Mouse (Mus musculus): ENCODE measurements at regions not wholly inside any gene's neighbourhood (a gene's known extent, or its start where the extent isn't known, plus 50 kb on each side); places are given as distances from the start of the nearest gene placed in this dataset.
A peak's percentile ranks its signal among the peaks of the same experiment; 100 is the strongest.

DNA sequence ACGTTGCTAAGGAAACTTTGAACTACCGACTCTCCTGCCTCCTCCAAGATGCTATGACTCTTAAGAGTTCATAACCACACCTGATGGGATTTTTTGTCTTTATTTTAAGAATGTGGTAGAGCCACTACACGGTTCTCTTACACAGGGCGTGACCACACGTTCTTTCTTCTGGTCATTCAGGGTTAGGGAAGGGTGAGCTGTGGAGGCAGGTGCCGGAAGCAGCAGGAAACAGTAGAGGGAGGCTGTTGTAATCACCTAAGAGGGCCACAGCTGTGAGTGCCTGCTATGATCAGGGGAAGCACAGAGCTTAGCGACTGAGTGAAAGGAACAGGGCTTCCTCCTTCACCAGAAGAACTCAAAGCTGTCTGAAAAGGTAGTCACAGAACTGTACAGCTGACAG, 50.6 kb upstream of the Larp1 start:
- Histone ChIP-seq H3K4me3 (replicated peaks) (no peak overlapping the region), H3K27me3 (ENCODE audit: control insufficient read depth) (no peaks in the 10 kb centered on the region), H3K4me1 (ENCODE audit: control insufficient read depth) (peaks cover 99% of the 10 kb centered on the region), H3K9me3 (ENCODE audit: control insufficient read depth, low read length) (no peaks in the 10 kb centered on the region), H3K36me3 (ENCODE audit: control insufficient read depth) (peaks cover 13% of the 10 kb centered on the region)
- no peak for TF ChIP-seq GATA1 (IDR thresholded peaks at IDR 0.05; ENCODE audit: low read length)

GRCm38 (mm10) chr11:57956909-57957308, 52.0 kb upstream of the Larp1 start:
- no peaks in the 10 kb centered on the region for H3K27me3 ChIP-seq (ENCODE audit: control insufficient read depth)
- TF ChIP-seq TAL1 (IDR thresholded peaks at IDR 0.05; ENCODE audit: low read length), result no peak
- no peak for TF ChIP-seq GATA1 (IDR thresholded peaks at IDR 0.05; ENCODE audit: low read length)
- no peak overlapping the region for H3K4me3 ChIP-seq (replicated peaks)
- H3K9me3 ChIP-seq (ENCODE audit: control insufficient read depth, low read length), result no peaks in the 10 kb centered on the region
- peaks cover 13% of the 10 kb centered on the region for H3K36me3 ChIP-seq (ENCODE audit: control insufficient read depth)
- peaks cover 99% of the 10 kb centered on the region for H3K4me1 ChIP-seq (ENCODE audit: control insufficient read depth)

DNA sequence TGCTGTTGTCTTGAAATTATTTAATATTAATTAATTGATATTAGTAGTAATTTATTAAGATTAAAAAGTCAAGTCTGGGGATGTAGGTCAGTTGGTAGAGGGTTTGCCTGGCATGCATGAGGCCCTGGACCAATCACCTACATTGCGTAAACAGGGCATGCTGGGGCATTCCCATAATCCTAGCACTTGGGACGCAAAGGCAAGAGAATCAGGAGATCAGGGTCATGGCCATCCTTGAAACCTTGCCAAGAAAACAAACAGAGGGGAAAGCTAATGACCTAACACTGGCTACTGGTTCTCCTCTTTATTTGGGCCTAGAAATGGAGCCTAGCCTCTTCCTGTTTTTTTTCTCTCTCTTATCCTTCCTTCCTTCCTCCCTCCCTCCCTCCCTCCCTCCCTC, 52.8 kb upstream of the Larp1 start:
- H3K4me1 ChIP-seq (ENCODE audit: control insufficient read depth), result peaks cover 99% of the 10 kb centered on the region
- no peak overlapping the region for H3K4me3 ChIP-seq (replicated peaks)
- no peaks in the 10 kb centered on the region for H3K9me3 ChIP-seq (ENCODE audit: control insufficient read depth, low read length)
- TF ChIP-seq TAL1 (IDR thresholded peaks at IDR 0.05; ENCODE audit: low read length) (no peak), GATA1 (IDR thresholded peaks at IDR 0.05; ENCODE audit: low read length) (no peak)
- H3K27me3 ChIP-seq (ENCODE audit: control insufficient read depth), result no peaks in the 10 kb centered on the region
- H3K36me3 ChIP-seq (ENCODE audit: control insufficient read depth), result peaks cover 11% of the 10 kb centered on the region

- Histone ChIP-seq H3K4me3 (replicated peaks) (peak overlapping the region; percentile 56), H3K36me3 (ENCODE audit: control insufficient read depth) (peaks cover 9% of the 10 kb centered on the region), H3K9me3 (ENCODE audit: control insufficient read depth, low read length) (no peaks in the 10 kb centered on the region), H3K27me3 (ENCODE audit: control insufficient read depth) (no peaks in the 10 kb centered on the region), H3K4me1 (ENCODE audit: control insufficient read depth) (peaks cover 95% of the 10 kb centered on the region)
- TF ChIP-seq TAL1 (IDR thresholded peaks at IDR 0.05; ENCODE audit: low read length) (no peak), GATA1 (IDR thresholded peaks at IDR 0.05; ENCODE audit: low read length) (no peak)
These were observed 53.4 kb upstream of the Larp1 start for GRCm38 (mm10) chr11:57955476-57955875.

- Histone ChIP-seq H3K36me3 (ENCODE audit: control insufficient read depth) (peaks cover 9% of the 10 kb centered on the region), H3K27me3 (ENCODE audit: control insufficient read depth) (no peaks in the 10 kb centered on the region), H3K4me3 (replicated peaks) (peak overlapping the region; percentile 56), H3K9me3 (ENCODE audit: control insufficient read depth, low read length) (no peaks in the 10 kb centered on the region), H3K4me1 (ENCODE audit: control insufficient read depth) (peaks cover 94% of the 10 kb centered on the region)
- TF ChIP-seq TAL1 (IDR thresholded peaks at IDR 0.05; ENCODE audit: low read length) (peak; percentile 95), GATA1 (IDR thresholded peaks at IDR 0.05; ENCODE audit: low read length) (peak; percentile 92)
These were observed 54.2 kb upstream of the Larp1 start for GRCm38 (mm10) chr11:57954510-57955184.

- TF ChIP-seq TAL1 (IDR thresholded peaks at IDR 0.05; ENCODE audit: low read length), result no peak
- TF ChIP-seq GATA1 (IDR thresholded peaks at IDR 0.05; ENCODE audit: low read length), result no peak
- Histone ChIP-seq H3K9me3 (ENCODE audit: control insufficient read depth, low read length) (no peaks in the 10 kb centered on the region), H3K4me1 (ENCODE audit: control insufficient read depth) (peaks cover 88% of the 10 kb centered on the region), H3K4me3 (replicated peaks) (peak overlapping the region; percentile 56), H3K36me3 (ENCODE audit: control insufficient read depth) (peaks cover 8% of the 10 kb centered on the region), H3K27me3 (ENCODE audit: control insufficient read depth) (no peaks in the 10 kb centered on the region)
These were observed 55.2 kb upstream of the Larp1 start for GRCm38 (mm10) chr11:57953694-57954093.

DNA sequence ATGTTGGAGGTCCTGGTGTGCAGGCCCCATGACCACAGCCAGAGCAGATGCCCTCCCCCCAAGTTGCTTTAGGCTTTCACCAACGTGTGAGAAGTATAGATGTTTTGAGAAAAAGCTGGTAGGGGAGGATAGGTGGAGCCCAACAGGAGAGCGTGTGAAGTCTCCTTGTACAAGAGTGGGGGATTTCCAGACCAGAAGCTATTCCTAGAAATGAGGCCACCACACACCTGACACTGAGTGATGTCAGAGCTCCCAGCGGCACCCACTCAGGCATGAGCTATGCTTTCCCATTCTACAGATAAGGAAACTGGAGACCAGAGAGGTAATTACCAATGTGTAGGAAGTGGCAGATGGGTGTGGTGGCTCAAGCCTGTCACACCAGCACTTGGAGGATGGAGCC, 56.2 kb upstream of the Larp1 start:
- Histone ChIP-seq H3K4me1 (ENCODE audit: control insufficient read depth) (peaks cover 77% of the 10 kb centered on the region), H3K9me3 (ENCODE audit: control insufficient read depth, low read length) (no peaks in the 10 kb centered on the region), H3K4me3 (replicated peaks) (peak overlapping the region; percentile 39), H3K36me3 (ENCODE audit: control insufficient read depth) (peaks cover 5% of the 10 kb centered on the region), H3K27me3 (ENCODE audit: control insufficient read depth) (no peaks in the 10 kb centered on the region)
- TF ChIP-seq TAL1 (IDR thresholded peaks at IDR 0.05; ENCODE audit: low read length) (no peak), GATA1 (IDR thresholded peaks at IDR 0.05; ENCODE audit: low read length) (peak; percentile 36; the same call in 1 of the 2 replicates)

DNA sequence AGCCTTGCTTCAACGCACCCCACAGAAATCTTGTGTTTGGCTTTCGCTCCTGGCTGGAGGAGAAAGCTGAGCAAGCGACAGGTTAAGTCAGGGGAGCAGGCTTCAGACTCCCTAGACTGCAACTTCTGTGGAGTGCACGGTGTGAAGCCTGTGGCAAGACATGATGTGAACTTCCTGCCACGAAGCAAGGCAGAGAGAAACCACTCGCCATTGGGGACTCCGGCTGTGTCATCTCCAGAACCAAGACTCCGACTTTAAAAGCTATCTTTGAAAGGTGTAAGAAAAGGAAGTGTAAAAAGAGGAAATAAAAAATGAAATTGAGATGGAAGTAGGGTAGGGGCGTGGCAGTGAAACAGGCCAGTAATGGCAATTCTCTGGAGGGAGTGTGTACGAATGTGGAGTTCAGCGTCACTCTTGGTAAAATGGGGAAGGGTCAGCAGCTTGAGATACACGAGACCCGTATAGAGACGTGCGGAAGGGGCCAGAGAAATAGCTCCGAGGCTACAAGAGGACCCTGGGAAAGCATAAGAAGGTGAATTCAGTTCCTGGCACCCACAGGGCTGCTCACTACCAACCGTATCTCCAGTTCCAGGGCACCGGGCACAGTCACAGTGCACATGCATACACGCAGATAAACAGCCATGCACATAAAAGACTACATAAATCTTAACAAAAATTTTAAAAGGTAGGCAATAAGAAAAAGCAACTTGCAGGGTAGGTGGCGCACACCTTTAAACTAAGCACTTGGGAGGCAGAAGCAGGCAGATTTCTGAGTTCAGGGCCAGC, 57.1 kb upstream of the Larp1 start:
- H3K9me3 ChIP-seq (ENCODE audit: control insufficient read depth, low read length), result no peaks in the 10 kb centered on the region
- no peaks in the 10 kb centered on the region for H3K27me3 ChIP-seq (ENCODE audit: control insufficient read depth)
- TF ChIP-seq GATA1 (IDR thresholded peaks at IDR 0.05; ENCODE audit: low read length) (no peak), TAL1 (IDR thresholded peaks at IDR 0.05; ENCODE audit: low read length) (no peak)
- peaks cover 68% of the 10 kb centered on the region for H3K4me1 ChIP-seq (ENCODE audit: control insufficient read depth)
- H3K4me3 ChIP-seq (replicated peaks), result peak overlapping the region; percentile 32
- H3K36me3 ChIP-seq (ENCODE audit: control insufficient read depth), result no peaks in the 10 kb centered on the region; the same call in 1 of the 2 replicates

DNA sequence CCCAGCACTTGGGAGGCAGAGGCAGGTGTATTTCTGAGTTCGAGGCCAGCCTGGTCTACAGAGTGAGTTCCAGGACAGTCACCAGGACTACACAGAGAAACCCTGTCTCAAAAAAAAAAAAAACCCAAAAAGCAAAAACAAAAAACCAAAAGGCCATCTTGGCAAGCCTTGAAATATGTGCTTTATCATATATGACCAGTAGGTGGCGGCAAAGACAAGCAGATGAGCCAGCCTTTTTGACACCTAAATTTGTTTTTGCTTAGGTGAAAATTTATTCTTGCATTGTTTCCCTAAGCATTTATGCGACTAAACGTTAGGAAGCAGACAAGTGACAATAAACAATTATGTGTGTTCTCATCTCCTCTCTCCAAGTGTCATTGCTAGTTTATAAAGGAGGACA, 57.9 kb upstream of the Larp1 start:
- Histone ChIP-seq H3K27me3 (ENCODE audit: control insufficient read depth) (no peaks in the 10 kb centered on the region), H3K4me1 (ENCODE audit: control insufficient read depth) (peaks cover 61% of the 10 kb centered on the region), H3K4me3 (replicated peaks) (no peak overlapping the region), H3K36me3 (ENCODE audit: control insufficient read depth) (no peaks in the 10 kb centered on the region; the same call in 1 of the 2 replicates), H3K9me3 (ENCODE audit: control insufficient read depth, low read length) (no peaks in the 10 kb centered on the region)
- TF ChIP-seq TAL1 (IDR thresholded peaks at IDR 0.05; ENCODE audit: low read length) (no peak), GATA1 (IDR thresholded peaks at IDR 0.05; ENCODE audit: low read length) (no peak)

Data from erythroblast, embryonic 14.5 days (primary cell).